Mouse (Mus musculus) limb, embryonic 13.5 days (tissue): ENCODE data around the gene Gpa33. TPM values are rescaled to one million over a fixed set of nuclear protein-coding genes. Genes with fewer than 3 reads are reported as not detected.
A peak's percentile ranks its signal among the peaks of the same experiment; 100 is the strongest.

Experiments
- ATAC-seq: fragments of 200-750 bp; cut with Nextera tagmentation; 2 replicates; pipeline ENCODE4 v1.8.0; 2017; ENCODE audit warnings: low read depth, moderate number of reproducible peaks, moderate TSS enrichment; ENCODE audit not compliant: low FRiP score
- H3K27ac ChIP-seq: fragments of 300-500 bp; sonication (generic); 2 replicates; pipeline ENCODE4 v1.5.1; 2015; ENCODE audit warnings: inconsistent platforms, mild to moderate bottlenecking, moderate library complexity
- H3K27me3 ChIP-seq: fragments of 300-500 bp; sonication (generic); 2 replicates; pipeline ENCODE4 v1.6.1; 2015; ENCODE audit warnings: mild to moderate bottlenecking, inconsistent platforms
- H3K36me3 ChIP-seq: fragments of 300-500 bp; sonication (generic); 2 replicates; pipeline ENCODE4 v1.6.1; 2015; ENCODE audit warnings: inconsistent platforms, mild to moderate bottlenecking, moderate library complexity
- H3K4me1 ChIP-seq: fragments of 300-500 bp; sonication (generic); 2 replicates; pipeline ENCODE4 v1.6.1; 2015; ENCODE audit warnings: inconsistent platforms
- H3K4me2 ChIP-seq: fragments of 300-500 bp; sonication (generic); replicated peaks from 2 replicates; pipeline ENCODE4 v1.6.1; 2015; ENCODE audit warnings: inconsistent platforms, mild to moderate bottlenecking, moderate library complexity
- H3K4me3 ChIP-seq: fragments of 300-500 bp; sonication (generic); 2 replicates; pipeline ENCODE4 v1.5.1; 2015; ENCODE audit warnings: moderate library complexity, mild to moderate bottlenecking, inconsistent platforms
- H3K9ac ChIP-seq: fragments of 300-500 bp; sonication (generic); 2 replicates; pipeline ENCODE4 v1.6.1; 2015; ENCODE audit warnings: mild to moderate bottlenecking, inconsistent platforms
- H3K9me3 ChIP-seq: fragments of 300-500 bp; sonication (generic); 2 replicates; pipeline ENCODE4 v1.6.1; 2016; ENCODE audit warnings: inconsistent platforms
- WGBS: fragments of 180-500 bp; shearing (Covaris S2); methylation state at CpG from one replicate; pipeline ENCODE4 v1.1.7; 2015; 5-methylcytosine and 5-hydroxymethylcytosine counted together
- polyA plus RNA-seq: library from polyadenylated mRNA; unstranded; fragments of >200 nt; fragmentation: Nextera tagmentation; extraction: Ambion mirVana; gene quantifications from 2 replicates; pipeline ENCODE4 v1.2.1, GENCODE M21; 2015

The Gpa33 gene
- polyA plus RNA-seq, 1 experiment from 2014 or later = 0.65 TPM

- peak; percentile 29; the same call in 1 of the 2 replicates for ATAC-seq
Measured at GRCm38 (mm10) chr1:166153351-166154120, 23.5 kb downstream of the Gpa33 start.

GRCm38 (mm10) chr1:166154162-166155112, 24.4 kb downstream of the Gpa33 start:
- peaks cover 3% of the 10 kb centered on the region; the same call in 1 of the 2 replicates for H3K4me1 ChIP-seq
- H3K27me3 ChIP-seq = peaks cover 40% of the 10 kb centered on the region
- WGBS = 7% methylated on average over 29 of the region's 29 CpGs
- H3K4me2 ChIP-seq = peak overlapping the region; percentile 56
- H3K4me3 ChIP-seq = peak overlapping the region; percentile 15; the same call in 1 of the 2 replicates
- no peak overlapping the region for H3K27ac ChIP-seq
- peak; percentile 29; the same call in 1 of the 2 replicates for ATAC-seq
- no peaks in the 10 kb centered on the region for H3K9me3 ChIP-seq
- H3K36me3 ChIP-seq = no peaks in the 10 kb centered on the region
- 0 out of 2 replicates have a peak overlapping the region, but pooled peaks have one; percentile 31 for H3K9ac ChIP-seq

More at GRCm38 (mm10) chr1:166153351-166154120, 23.5 kb downstream of the Gpa33 start:
- Histone ChIP-seq H3K4me3 (no peak overlapping the region), H3K4me1 (peaks cover 3% of the 10 kb centered on the region; the same call in 1 of the 2 replicates), H3K4me2 (no peak overlapping the region; the same call in 1 of the 2 replicates), H3K36me3 (no peaks in the 10 kb centered on the region), H3K9me3 (no peaks in the 10 kb centered on the region), H3K9ac (no peak overlapping the region), H3K27me3 (peaks cover 34% of the 10 kb centered on the region), H3K27ac (no peak overlapping the region)
- 10% methylated on average over 18 of the region's 18 CpGs for WGBS

GRCm38 (mm10) chr1:166155113-166155494, 25.1 kb downstream of the Gpa33 start:
- Histone ChIP-seq H3K9ac (no peak overlapping the region), H3K9me3 (no peaks in the 10 kb centered on the region), H3K4me2 (no peak overlapping the region), H3K4me1 (peaks cover 3% of the 10 kb centered on the region; the same call in 1 of the 2 replicates), H3K4me3 (no peak overlapping the region), H3K36me3 (no peaks in the 10 kb centered on the region), H3K27me3 (peaks cover 47% of the 10 kb centered on the region), H3K27ac (no peak overlapping the region)
- no peak for ATAC-seq
- 36% methylated on average over 10 of the region's 10 CpGs for WGBS

GRCm38 (mm10) chr1:166157712-166158111, 27.7 kb downstream of the Gpa33 start:
- H3K4me1 ChIP-seq = peaks cover 3% of the 10 kb centered on the region; the same call in 1 of the 2 replicates
- no peaks in the 10 kb centered on the region for H3K9me3 ChIP-seq
- H3K36me3 ChIP-seq = no peaks in the 10 kb centered on the region
- no peak overlapping the region for H3K4me3 ChIP-seq
- H3K27ac ChIP-seq = no peak overlapping the region
- peaks cover 50% of the 10 kb centered on the region for H3K27me3 ChIP-seq
- no peak for ATAC-seq
- H3K4me2 ChIP-seq = no peak overlapping the region
- H3K9ac ChIP-seq = no peak overlapping the region
- WGBS = 87% methylated on average over 12 of the region's 12 CpGs

GRCm38 (mm10) chr1:166158664-166159063, 28.6 kb downstream of the Gpa33 start:
- no peak for ATAC-seq
- no peaks in the 10 kb centered on the region for H3K36me3 ChIP-seq

GRCm38 (mm10) chr1:166160111-166160510, 30.1 kb downstream of the Gpa33 start:
- H3K4me2 ChIP-seq = peak overlapping the region; percentile 46
- no peak overlapping the region for H3K4me3 ChIP-seq
- no peak overlapping the region for H3K27ac ChIP-seq
- H3K36me3 ChIP-seq = no peaks in the 10 kb centered on the region
- peaks cover 41% of the 10 kb centered on the region for H3K27me3 ChIP-seq
- 0 out of 2 replicates have a peak overlapping the region, but pooled peaks have one; percentile 1 for H3K9ac ChIP-seq
- ATAC-seq = no peak
- no peaks in the 10 kb centered on the region for H3K4me1 ChIP-seq
- H3K9me3 ChIP-seq = no peaks in the 10 kb centered on the region
- 46% methylated on average over 5 of the region's 5 CpGs for WGBS

More at GRCm38 (mm10) chr1:166158664-166159063, 28.6 kb downstream of the Gpa33 start:
- Histone ChIP-seq H3K27ac (no peak overlapping the region), H3K4me2 (no peak overlapping the region), H3K9ac (no peak overlapping the region), H3K4me3 (no peak overlapping the region), H3K9me3 (no peaks in the 10 kb centered on the region), H3K27me3 (peaks cover 50% of the 10 kb centered on the region), H3K4me1 (peaks cover 3% of the 10 kb centered on the region; the same call in 1 of the 2 replicates)
- WGBS = 67% methylated on average over 9 of the region's 9 CpGs

- H3K9me3 ChIP-seq = no peaks in the 10 kb centered on the region
- H3K27ac ChIP-seq = no peak overlapping the region
- peak overlapping the region; percentile 19; the same call in 1 of the 2 replicates for H3K4me3 ChIP-seq
- no peaks in the 10 kb centered on the region for H3K4me1 ChIP-seq
- peaks cover 34% of the 10 kb centered on the region for H3K27me3 ChIP-seq
- H3K9ac ChIP-seq = 0 out of 2 replicates have a peak overlapping the region, but pooled peaks have one; percentile 1
- 14% methylated on average over 24 of the region's 24 CpGs for WGBS
- no peaks in the 10 kb centered on the region for H3K36me3 ChIP-seq
- peak overlapping the region; percentile 46 for H3K4me2 ChIP-seq
- ATAC-seq = peak; percentile 49; the same call in 1 of the 2 replicates
Measured at GRCm38 (mm10) chr1:166160569-166161445, 30.8 kb downstream of the Gpa33 start.

GRCm38 (mm10) chr1:166164580-166164979, 34.5 kb downstream of the Gpa33 start:
- Histone ChIP-seq H3K9ac (no peak overlapping the region), H3K27me3 (peaks cover 8% of the 10 kb centered on the region), H3K4me2 (no peak overlapping the region), H3K27ac (no peak overlapping the region), H3K4me1 (no peaks in the 10 kb centered on the region), H3K36me3 (no peaks in the 10 kb centered on the region), H3K4me3 (no peak overlapping the region), H3K9me3 (no peaks in the 10 kb centered on the region)
- 91% methylated on average over 14 of the region's 14 CpGs for WGBS
- no peak for ATAC-seq

GRCm38 (mm10) chr1:166165159-166165558, 35.1 kb downstream of the Gpa33 start:
- Histone ChIP-seq H3K27ac (no peak overlapping the region), H3K27me3 (peaks cover 3% of the 10 kb centered on the region), H3K4me2 (no peak overlapping the region), H3K9ac (no peak overlapping the region), H3K9me3 (no peaks in the 10 kb centered on the region), H3K4me1 (no peaks in the 10 kb centered on the region), H3K36me3 (no peaks in the 10 kb centered on the region), H3K4me3 (no peak overlapping the region)
- WGBS = 95% methylated on average over 9 of the region's 9 CpGs
- no peak for ATAC-seq

GRCm38 (mm10) chr1:166167405-166167804, 37.4 kb downstream of the Gpa33 start:
- no peaks in the 10 kb centered on the region for H3K27me3 ChIP-seq
- no peak overlapping the region for H3K4me2 ChIP-seq
- no peaks in the 10 kb centered on the region for H3K9me3 ChIP-seq
- H3K9ac ChIP-seq = no peak overlapping the region
- WGBS = 77% methylated on average over 4 of the region's 4 CpGs
- H3K4me1 ChIP-seq = no peaks in the 10 kb centered on the region
- no peak for ATAC-seq
- no peak overlapping the region for H3K27ac ChIP-seq
- H3K36me3 ChIP-seq = no peaks in the 10 kb centered on the region
- no peak overlapping the region for H3K4me3 ChIP-seq

- no peaks in the 10 kb centered on the region for H3K27me3 ChIP-seq
- 91% methylated on average over 7 of the region's 7 CpGs for WGBS
- H3K36me3 ChIP-seq = no peaks in the 10 kb centered on the region
Measured at GRCm38 (mm10) chr1:166168017-166168416, 38.0 kb downstream of the Gpa33 start.

More at GRCm38 (mm10) chr1:166168017-166168416, 38.0 kb downstream of the Gpa33 start:
- Histone ChIP-seq H3K9ac (no peak overlapping the region), H3K4me3 (no peak overlapping the region), H3K27ac (no peak overlapping the region), H3K4me2 (no peak overlapping the region), H3K4me1 (no peaks in the 10 kb centered on the region), H3K9me3 (no peaks in the 10 kb centered on the region)
- no peak for ATAC-seq
